Mouse (Mus musculus): ENCODE measurements at regions not wholly inside any gene's neighbourhood (a gene's known extent, or its start where the extent isn't known, plus 50 kb on each side); places are given as distances from the start of the nearest gene placed in this dataset.

- TF ChIP-seq CTCF (IDR thresholded peaks at IDR 0.05; ENCODE audit: insufficient read depth, low read depth, low read length) (no peak), POLR2A (IDR thresholded peaks at IDR 0.05; ENCODE audit: insufficient read depth, low read depth, low read length) (no peak)
These were observed 371.0 kb upstream of the Gm21798 start for GRCm38 (mm10) chr15:64446411-64447072.
